Mouse (Mus musculus) adrenal gland, postnatal 14 days (tissue): Measurements from ENCODE around the gene Cish. TPM values are rescaled to one million over a fixed set of nuclear protein-coding genes. Genes with fewer than 3 reads are reported as not detected.

ENCODE experiments used
- DNase-seq: peaks from one replicate; pipeline ENCODE4 v3.0.0; 2021; ENCODE audit warnings: mixed read lengths
- total RNA-seq: library from RNA; stranded (reverse); gene quantifications from 2 replicates; pipeline ENCODE4 v1.2.3, GENCODE M21; 2021

The Cish gene
- total RNA-seq, 1 experiment from 2014 or later, result 63.5 TPM

- DNase-seq, result peak; percentile 78
Measured at GRCm38 (mm10) chr9:107277603-107278002, 18.2 kb upstream of the Cish start.

- DNase-seq, result peak; percentile 28
Measured at GRCm38 (mm10) chr9:107278126-107278525, 17.7 kb upstream of the Cish start.

- DNase-seq, result peak; percentile 85
Measured at GRCm38 (mm10) chr9:107278527-107279377, 17.1 kb upstream of the Cish start.

GRCm38 (mm10) chr9:107279378-107280321, 16.2 kb upstream of the Cish start:
- peak; percentile 33 for DNase-seq

GRCm38 (mm10) chr9:107280322-107281027, 15.4 kb upstream of the Cish start:
- peak; percentile 66 for DNase-seq

GRCm38 (mm10) chr9:107281241-107281987, 14.4 kb upstream of the Cish start:
- no peak for DNase-seq

- DNase-seq, result no peak
Measured at GRCm38 (mm10) chr9:107282951-107283350, 12.9 kb upstream of the Cish start.

- DNase-seq, result peak; percentile 38
Measured at GRCm38 (mm10) chr9:107285009-107285408, 10.8 kb upstream of the Cish start.

GRCm38 (mm10) chr9:107287294-107287693, 8.5 kb upstream of the Cish start:
- DNase-seq, result no peak

- no peak for DNase-seq
Measured at GRCm38 (mm10) chr9:107288105-107288650, 7.6 kb upstream of the Cish start.

- no peak for DNase-seq
Measured at GRCm38 (mm10) chr9:107288711-107289110, 7.1 kb upstream of the Cish start.

GRCm38 (mm10) chr9:107289211-107290076, 6.4 kb upstream of the Cish start, which contains the start of gene Mapkapk3:
Mapkapk3 (minus strand) TSS chr9:107289877.
- peak; percentile 95 for DNase-seq

- DNase-seq, result peak; percentile 90
Measured at GRCm38 (mm10) chr9:107290897-107291296, 4.9 kb upstream of the Cish start.

GRCm38 (mm10) chr9:107294249-107294648, 1.6 kb upstream of the Cish start:
- peak; percentile 91 for DNase-seq

- no peak for DNase-seq
Measured at GRCm38 (mm10) chr9:107295616-107296015, 210 bp upstream of the Cish start.

- DNase-seq, result no peak
Measured at GRCm38 (mm10) chr9:107296041-107296440, 215 bp downstream of the Cish start.

- peak; percentile 94 for DNase-seq
Measured at GRCm38 (mm10) chr9:107296501-107296965, 707 bp downstream of the Cish start.

GRCm38 (mm10) chr9:107297059-107297458, 1.2 kb downstream of the Cish start:
- no peak for DNase-seq

- no peak for DNase-seq
Measured at GRCm38 (mm10) chr9:107297658-107298057, 1.8 kb downstream of the Cish start.
